ENCODE assay signal across 1 mouse cellular context in genomic region chrX:10108558-10108957, GRCm38 (mm10).
TF ChIP-seq lines count a peak whose summit lies in the region.

No protein-coding gene starts in this region.

TF ChIP-seq in CH12.LX, 34 proteins besides CTCF, POLR2A, EP300 and RAD21 (continued from another document):
- no peak for TF ChIP-seq NRF1 (IDR thresholded peaks at IDR 0.05; ENCODE audit: low read depth, low read length)
TF ChIP-seq in CH12.LX: peak in this region for 1.
